Mouse (Mus musculus): Measurements from ENCODE around the gene Emc3.

GRCm38 (mm10) chr6:113514600-113514999, 16.9 kb downstream of the Emc3 start:
- TF ChIP-seq CTCF (IDR thresholded peaks at IDR 0.05; ENCODE audit: low read depth) (no peak), EP300 (optimal IDR thresholded peaks at IDR 0.05) (no peak)

Measured in stomach, postnatal 0 days (tissue).